Mouse (Mus musculus) CH12.LX (cell line): ENCODE data around the gene Eif3k. TPM values are rescaled to one million over a fixed set of nuclear protein-coding genes. Genes with fewer than 3 reads are reported as not detected.

Source experiments
- DNase-seq: peaks from one replicate; pipeline ENCODE4 v3.0.0-alpha.2; 2013; ENCODE audit errors: extremely low read depth
- H3K27ac ChIP-seq: 2 replicates; pipeline ENCODE4 v1.5.1; 2012; ENCODE audit warnings: low read depth, mild to moderate bottlenecking, control low read depth, moderate library complexity; ENCODE audit not compliant: insufficient read depth
- H3K27me3 ChIP-seq: replicated peaks from 2 replicates; pipeline ENCODE3; 2012; ENCODE audit warnings: inconsistent platforms
- H3K36me3 ChIP-seq, 2 experiments: replicated peaks in 1 of 2; 2 replicates each; pipeline versions ENCODE3 to v1.6.1; 2012; ENCODE audit warnings: inconsistent platforms in 1 of 2, low read length in 1 of 2, mild to moderate bottlenecking in 1 of 2, mixed read lengths in 1 of 2, moderate library complexity in 1 of 2; ENCODE audit not compliant: control insufficient read depth in 1 of 2, insufficient read depth in 1 of 2
- H3K4me1 ChIP-seq, 2 experiments: 2 replicates each; pipeline ENCODE4 v1.6.1; 2012; ENCODE audit warnings: inconsistent platforms in 1 of 2, moderate library complexity in 1 of 2; ENCODE audit not compliant: insufficient read depth in 2 of 2, control insufficient read depth in 1 of 2
- H3K4me2 ChIP-seq: 2 replicates; pipeline ENCODE4 v1.6.1; 2012; ENCODE audit warnings: low read depth, mild to moderate bottlenecking, control low read depth; ENCODE audit not compliant: poor library complexity, insufficient read depth, severe bottlenecking
- H3K4me3 ChIP-seq, 3 experiments: fragments of 150-350 bp in 1 of 3; sonication (generic) in 1 of 3; replicated peaks in 1 of 3; 2 replicates each; pipeline versions ENCODE3 to v1.5.1; 2011 to 2012; ENCODE audit warnings: low read depth in 2 of 3, low read length in 2 of 3, mild to moderate bottlenecking in 2 of 3, moderate library complexity in 2 of 3, control low read depth in 1 of 3, improper control_type of control experiment in 1 of 3, inconsistent platforms in 1 of 3, mixed read lengths in 1 of 3; ENCODE audit not compliant: poor library complexity in 1 of 3
- H3K79me2 ChIP-seq: replicated peaks from 2 replicates; pipeline ENCODE4 v1.6.1; 2012; ENCODE audit warnings: mild to moderate bottlenecking, moderate library complexity; ENCODE audit not compliant: control insufficient read depth, poor library complexity, insufficient read depth, severe bottlenecking; ENCODE audit errors: extremely low read depth
- H3K9ac ChIP-seq: 2 replicates; pipeline ENCODE4 v1.6.1; 2012; ENCODE audit warnings: low read depth, mild to moderate bottlenecking, control low read depth, moderate library complexity; ENCODE audit not compliant: insufficient read depth
- H3K9me3 ChIP-seq: replicated peaks from 2 replicates; pipeline ENCODE3; 2012; ENCODE audit warnings: low read length, inconsistent platforms, mixed read lengths
- BHLHE40 ChIP-seq: IDR thresholded peaks from 2 replicates; pipeline ENCODE4 v1.6.1; 2011; ENCODE audit warnings: mild to moderate bottlenecking, low read depth, low read length, improper control_type of control experiment
- CHD1 ChIP-seq: IDR thresholded peaks from 2 replicates; pipeline ENCODE4 v1.6.1; 2012; ENCODE audit warnings: low read depth, low read length, improper control_type of control experiment, inconsistent platforms
- CHD2 ChIP-seq: IDR thresholded peaks from 2 replicates; pipeline ENCODE4 v1.6.1; 2011; ENCODE audit warnings: low read length, improper control_type of control experiment
- CTCF ChIP-seq, 2 experiments: IDR thresholded peaks in 1 of 2; conservative IDR thresholded peaks in 1 of 2; 2 replicates each; pipeline ENCODE4 v1.5.1; 2011 to 2012; ENCODE audit warnings: low read depth in 2 of 2, low read length in 2 of 2, improper control_type of control experiment in 1 of 2, inconsistent platforms in 1 of 2, mild to moderate bottlenecking in 1 of 2, moderate library complexity in 1 of 2
- ETS1 ChIP-seq: conservative IDR thresholded peaks from 2 replicates; pipeline ENCODE4 v1.6.1; 2012; ENCODE audit warnings: low read depth, mild to moderate bottlenecking, inconsistent platforms, low read length, improper control_type of control experiment, moderate library complexity
- IRF4 ChIP-seq: IDR thresholded peaks from 2 replicates; pipeline ENCODE4 v1.6.1; 2014; ENCODE audit warnings: low read depth, mild to moderate bottlenecking, inconsistent platforms, low read length, improper control_type of control experiment
- JUND ChIP-seq: conservative IDR thresholded peaks from 2 replicates; pipeline ENCODE4 v1.6.1; 2011; ENCODE audit warnings: low read depth, low read length, improper control_type of control experiment
- KAT2A ChIP-seq: IDR thresholded peaks from 2 replicates; pipeline ENCODE4 v1.6.1; 2012; ENCODE audit warnings: low read length, improper control_type of control experiment, inconsistent platforms; ENCODE audit not compliant: insufficient replicate concordance
- MAFK ChIP-seq: IDR thresholded peaks from 2 replicates; pipeline ENCODE4 v1.6.1; 2011; ENCODE audit warnings: low read length, improper control_type of control experiment; ENCODE audit not compliant: insufficient replicate concordance
- MAX ChIP-seq: IDR thresholded peaks from 2 replicates; pipeline ENCODE4 v1.6.1; 2011; ENCODE audit warnings: low read length, improper control_type of control experiment
- MEF2A ChIP-seq: IDR thresholded peaks from 2 replicates; pipeline ENCODE4 v1.6.1; 2014; ENCODE audit warnings: low read depth, mild to moderate bottlenecking, inconsistent platforms, low read length, improper control_type of control experiment, borderline replicate concordance
- MYC ChIP-seq: IDR thresholded peaks from 2 replicates; pipeline ENCODE4 v1.6.1; 2011; ENCODE audit warnings: low read depth, mild to moderate bottlenecking, improper control_type of control experiment, low read length
- NELFE ChIP-seq: IDR thresholded peaks from 2 replicates; pipeline ENCODE4 v1.6.1; 2011; ENCODE audit warnings: low read depth, low read length, improper control_type of control experiment
- NRF1 ChIP-seq: IDR thresholded peaks from 2 replicates; pipeline ENCODE4 v1.6.1; 2014; ENCODE audit warnings: low read depth, mild to moderate bottlenecking, inconsistent platforms, low read length, improper control_type of control experiment, moderate library complexity
- POLR2A ChIP-seq: IDR thresholded peaks from 2 replicates; pipeline ENCODE4 v1.6.1; 2011; ENCODE audit warnings: low read depth, mild to moderate bottlenecking, improper control_type of control experiment, low read length
- RAD21 ChIP-seq: IDR thresholded peaks from 2 replicates; pipeline ENCODE4 v1.6.1; 2011; ENCODE audit warnings: low read depth, mild to moderate bottlenecking, low read length, improper control_type of control experiment, moderate library complexity
- RCOR1 ChIP-seq: conservative IDR thresholded peaks from 2 replicates; pipeline ENCODE4 v1.6.1; 2012; ENCODE audit warnings: low read depth, mild to moderate bottlenecking, inconsistent platforms, low read length, improper control_type of control experiment
- SMC3 ChIP-seq: IDR thresholded peaks from 2 replicates; pipeline ENCODE4 v1.6.1; 2011; ENCODE audit warnings: low read depth, low read length, improper control_type of control experiment
- TBP ChIP-seq: conservative IDR thresholded peaks from 2 replicates; pipeline ENCODE4 v1.6.1; 2011; ENCODE audit warnings: low read depth, low read length, improper control_type of control experiment
- UBTF ChIP-seq: IDR thresholded peaks from 2 replicates; pipeline ENCODE4 v1.6.1; 2012; ENCODE audit warnings: low read depth, mild to moderate bottlenecking, inconsistent platforms, low read length, improper control_type of control experiment, moderate library complexity
- USF1 ChIP-seq: IDR thresholded peaks from 2 replicates; pipeline ENCODE4 v1.6.1; 2014; ENCODE audit warnings: low read depth, mild to moderate bottlenecking, inconsistent platforms, low read length, improper control_type of control experiment
- ZC3H11A ChIP-seq: IDR thresholded peaks from 2 replicates; pipeline ENCODE4 v1.6.1; 2012; ENCODE audit warnings: low read depth, mild to moderate bottlenecking, inconsistent platforms, low read length, improper control_type of control experiment
- dilution Hi-C: fragments of 300-500 bp; cut with MboI; formaldehyde crosslinking; loops from 2 replicates; pipeline ENCODE4 v1.14.3; 2020; ENCODE audit warnings: low sequenced_read_pairs; ENCODE audit not compliant: extremely low pct_unique_long_range_greater_than_20kb, extremely low pct_ligation_motif_present
- in situ Hi-C: fragments of 300-500 bp; cut with MboI; formaldehyde crosslinking; loops from 3 replicates; pipeline ENCODE4 v1.14.3; 2019; ENCODE audit warnings: low sequenced_read_pairs, low pct_ligation_motif_present, low pct_unique_long_range_greater_than_20kb, mixed read lengths
- polyA plus RNA-seq: library from polyadenylated mRNA; unstranded; fragments of >175 nt; gene quantifications from 2 replicates; pipeline ENCODE4 v1.2.1, GENCODE M21; 2012; ENCODE audit warnings: low read depth; ENCODE audit not compliant: insufficient read length
- total RNA-seq, 2 experiments: library from RNA; depleted of rRNA; stranded (reverse); fragments of 300-350 nt in 1 of 2; fragments of >200 nt in 1 of 2; gene quantifications; 2 replicates each; pipeline ENCODE4 v1.2.3; 2012 to 2014

The Eif3k gene
- total and polyA plus RNA-seq, 3 experiments: 513 to 658 (median 584) TPM

DNA sequence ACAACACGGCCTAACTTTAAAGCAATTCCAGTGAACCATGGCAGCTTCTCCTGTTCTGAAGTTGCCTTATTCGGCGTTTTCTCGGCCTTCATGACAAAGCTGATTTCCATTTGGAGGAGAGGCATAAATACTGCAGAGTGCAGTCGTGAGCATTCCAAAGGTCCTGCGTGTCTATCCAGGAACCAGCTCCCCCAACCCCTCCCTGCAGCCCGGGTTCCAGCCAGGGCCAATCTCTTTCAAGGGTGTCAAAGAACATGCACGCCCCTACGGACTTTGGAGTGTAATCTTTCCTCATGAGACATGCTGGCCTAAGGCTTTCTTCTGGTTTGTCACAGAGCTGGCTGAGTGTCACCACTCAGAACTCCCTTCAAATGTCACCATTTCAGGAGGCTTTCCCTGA, 56.3 kb downstream of the Eif3k start:
- Histone ChIP-seq H3K36me3 (peaks cover 4 to 75% of the 10 kb centered on the region in 2 experiments), H3K4me3 (no peak overlapping the region), H3K4me1 (peaks cover 2 to 45% of the 10 kb centered on the region in 2 experiments; a peak in 3 of 4 replicates), H3K27ac (no peak overlapping the region), H3K9ac (no peak overlapping the region), H3K9me3 (no peaks in the 10 kb centered on the region), H3K4me2 (no peak overlapping the region), H3K79me2 (peaks cover 2% of the 10 kb centered on the region), H3K27me3 (no peaks in the 10 kb centered on the region)
- in situ Hi-C loops: no loop called here
- no peak for DNase-seq
- dilution Hi-C loops: no loop called here
- no peak for TF ChIP-seq CTCF (conservative IDR thresholded peaks at IDR 0.05 in 1 of 2, IDR thresholded peaks at IDR 0.05 in 1 of 2; ENCODE audit: low read depth in 2 of 2, low read length in 2 of 2)
- no peak for TF ChIP-seq UBTF
- no peak for TF ChIP-seq MEF2A
- TF ChIP-seq MAX: no peak
- TF ChIP-seq SMC3: no peak
- no peak for TF ChIP-seq TBP
- no peak for TF ChIP-seq CHD2
- no peak for TF ChIP-seq NRF1
- no peak for TF ChIP-seq BHLHE40
- no peak for TF ChIP-seq ETS1
- TF ChIP-seq POLR2A: no peak
- no peak for TF ChIP-seq KAT2A
- no peak for TF ChIP-seq NELFE
- no peak for TF ChIP-seq RAD21
- TF ChIP-seq MAFK: no peak
- TF ChIP-seq JUND: no peak
- TF ChIP-seq CHD1: no peak
- no peak for TF ChIP-seq ZC3H11A
- no peak for TF ChIP-seq MYC

DNA sequence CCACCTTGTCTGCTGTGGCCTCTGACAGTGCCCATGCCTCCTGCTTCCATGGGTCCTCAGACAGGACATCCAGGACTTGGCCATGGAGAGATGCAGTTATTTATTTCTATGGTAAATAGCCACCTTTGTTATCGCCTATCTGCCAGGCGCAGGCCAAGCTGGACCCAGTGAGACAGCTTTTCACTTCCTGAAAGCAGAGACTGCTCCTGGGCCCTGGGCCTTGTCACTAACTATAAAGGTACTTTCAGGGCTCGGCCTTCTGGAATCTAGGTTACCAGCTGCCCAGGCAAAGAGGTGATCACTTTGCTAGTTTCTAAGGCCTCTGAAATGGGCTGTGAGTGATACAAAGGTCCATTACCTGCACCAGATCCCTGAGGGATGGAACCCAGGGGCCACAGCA, 56.9 kb downstream of the Eif3k start:
- TF ChIP-seq ETS1 (no peak), IRF4 (no peak), RCOR1 (no peak), USF1 (no peak)
- no peak overlapping the region for H3K9ac ChIP-seq
- DNase-seq: no peak
- H3K27ac ChIP-seq: no peak overlapping the region
- no peaks in the 10 kb centered on the region for H3K27me3 ChIP-seq
- H3K4me1 ChIP-seq: peaks cover 2 to 47% of the 10 kb centered on the region in 2 experiments; a peak in 3 of 4 replicates
- no peaks in the 10 kb centered on the region for H3K9me3 ChIP-seq
- H3K4me2 ChIP-seq: no peak overlapping the region
- no peak overlapping the region for H3K4me3 ChIP-seq
- peaks cover 2% of the 10 kb centered on the region for H3K79me2 ChIP-seq
- peaks cover 4 to 75% of the 10 kb centered on the region in 2 experiments for H3K36me3 ChIP-seq
- dilution Hi-C loops (no loop called here), in situ Hi-C loops (no loop called here)
